18 mouse cellular contexts compared by ENCODE assay signal in the genomic region with DNA sequence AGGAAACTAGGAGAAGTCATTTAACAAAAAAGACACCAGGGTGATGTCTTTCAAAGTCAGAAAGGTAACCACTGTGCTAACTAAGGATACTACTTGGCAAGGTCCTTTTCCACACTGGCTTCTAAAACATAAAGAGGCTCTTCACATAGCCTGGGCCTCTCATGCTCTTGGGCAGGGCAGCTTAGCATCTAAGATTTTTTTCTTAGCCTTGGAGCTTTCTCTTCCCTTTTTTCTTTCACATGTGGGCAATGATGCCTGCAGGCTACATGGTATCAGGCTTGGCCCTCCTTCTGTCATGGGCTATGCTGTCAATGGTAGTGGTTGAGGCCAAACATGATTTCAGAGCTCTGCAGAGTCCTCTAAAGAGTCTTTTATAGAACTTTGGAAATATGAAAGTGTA.
DNase-seq lines count a peak whose midpoint lies in the region; TF ChIP-seq lines count a peak whose summit lies in the region.
"Had no signal": no experiment of that assay in that cellular context is flagged by ENCODE, and none has a peak within 500 bp of the region (broad histone marks: within the 10 kb centered on the region; RNA-seq: fewer than 3 reads in every experiment).

No protein-coding gene starts in this region.

- no peak for TF ChIP-seq POLR2A in CH12.LX (IDR thresholded peaks at IDR 0.05; ENCODE audit: low read depth, low read length)

- in situ Hi-C loops in CH12.LX (cut with MboI; ENCODE audit: low pct_ligation_motif_present, low pct_unique_long_range_greater_than_20kb, low sequenced_read_pairs) = no loop called here

- H3K27ac ChIP-seq in CH12.LX (ENCODE audit: insufficient read depth, low read depth) = no peak overlapping the region

- no peak overlapping the region for H3K4me2 ChIP-seq in CH12.LX (ENCODE audit: insufficient read depth, low read depth, poor library complexity, severe bottlenecking)

- H3K9me3 ChIP-seq in CH12.LX (replicated peaks; ENCODE audit: low read length) = no peaks in the 10 kb centered on the region
- H3K9me3 ChIP-seq: G1E had no signal

- H3K27me3 ChIP-seq in CH12.LX (replicated peaks) = no peaks in the 10 kb centered on the region
- H3K27me3 ChIP-seq: Patski had no signal

- H3K9ac ChIP-seq in CH12.LX (ENCODE audit: insufficient read depth, low read depth) = no peak overlapping the region

- no peaks in the 10 kb centered on the region for H3K36me3 ChIP-seq in CH12.LX (replicated peaks in 1 of 2; ENCODE audit: control insufficient read depth in 1 of 2, insufficient read depth in 1 of 2, low read length in 1 of 2)
- H3K36me3 ChIP-seq: G1E had no signal

- no peak overlapping the region for H3K4me3 ChIP-seq in CH12.LX (replicated peaks in 1 of 3; ENCODE audit: low read depth in 2 of 3, low read length in 2 of 3, poor library complexity in 1 of 3)

- peaks cover 0 to 10% of the 10 kb centered on the region in 2 experiments; a peak in 2 of 4 replicates for H3K4me1 ChIP-seq in CH12.LX (ENCODE audit: control insufficient read depth in 1 of 2, insufficient read depth in 2 of 2)

- dilution Hi-C loops in CH12.LX (cut with MboI; ENCODE audit: extremely low pct_ligation_motif_present, extremely low pct_unique_long_range_greater_than_20kb, low sequenced_read_pairs) = no loop called here

- 0 out of 2 replicates have a peak, but pooled peaks have one; percentile 31 for TF ChIP-seq EP300 in CH12.LX (IDR thresholded peaks at IDR 0.05; ENCODE audit: low read length)

- no peaks in the 10 kb centered on the region for H3K79me2 ChIP-seq in CH12.LX (replicated peaks; ENCODE audit: control insufficient read depth, extremely low read depth, insufficient read depth, poor library complexity, severe bottlenecking)

- no peak for TF ChIP-seq RAD21 in CH12.LX (IDR thresholded peaks at IDR 0.05; ENCODE audit: low read depth, low read length)

- DNase-seq in A20 (ENCODE audit: low read depth, low spot score) = peak; percentile 44
- peak; percentile 33 for DNase-seq in CH12.LX (ENCODE audit: extremely low read depth)
- DNase-seq in kidney, postnatal 36 days = no peak
- DNase-seq in layer of hippocampus, adult 9-11 months = no peak
- DNase-seq: adrenal gland, adult 2 months; adrenal gland, adult 8-10 months; adrenal gland, postnatal 10 days; adrenal gland, postnatal 14 days; adrenal gland, postnatal 25 days; adrenal gland, postnatal 36 days; B cell, adult 2 months; cerebellum, adult 11 months; cerebellum, adult 11-12 months; cerebellum, adult 18-20 months; cerebellum, adult 2 months; cerebellum, adult 8-10 months had no signal

- TF ChIP-seq CTCF in CH12.LX (conservative IDR thresholded peaks at IDR 0.05 in 1 of 2, IDR thresholded peaks at IDR 0.05 in 1 of 2; ENCODE audit: low read depth in 2 of 2, low read length in 2 of 2) = no peak

TF ChIP-seq in CH12.LX, 34 proteins besides CTCF, POLR2A, EP300 and RAD21:
- peak; percentile 55; the same call in 1 of the 2 replicates for TF ChIP-seq IRF4 (IDR thresholded peaks at IDR 0.05; ENCODE audit: low read depth, low read length)
- no peak for TF ChIP-seq POLR2AphosphoS2 (IDR thresholded peaks at IDR 0.05; ENCODE audit: low read depth, low read length)
- TF ChIP-seq ZNF384 (IDR thresholded peaks at IDR 0.05; ENCODE audit: low read depth, low read length) = peak; percentile 83
- no peak for TF ChIP-seq ELF1 (IDR thresholded peaks at IDR 0.05; ENCODE audit: low read depth, low read length)

Comparison
In these comparisons a context has a peak if more than half of its experiments do, and no peak if none do; other contexts are left out.
1. DNase-seq: peak in A20 (single experiment) and CH12.LX (single experiment); none in kidney, postnatal 36 days (0 of 2) and layer of hippocampus, adult 9-11 months (single experiment).